Mouse (Mus musculus): Measurements from ENCODE around the gene Ccm2l. TPM values are rescaled to one million over a fixed set of nuclear protein-coding genes. Genes with fewer than 3 reads are reported as not detected.
A peak's percentile ranks its signal among the peaks of the same experiment; 100 is the strongest.

Ccm2l gene
- total and polyA plus RNA-seq, 2 experiments from 2014 or later = 1.1 to 7.4 TPM

- H3K4me2 ChIP-seq (ENCODE audit: low read depth) = no peak overlapping the region
- no peak overlapping the region for H3K27ac ChIP-seq (ENCODE audit: low read depth, low read length)
- no peak for ATAC-seq
- no peak overlapping the region for H3K4me3 ChIP-seq (ENCODE audit: low read depth, low read length)
- no peaks in the 10 kb centered on the region for H3K9me3 ChIP-seq (ENCODE audit: low read length)
- DNase-seq = peak; percentile 91
- TF ChIP-seq CTCF (IDR thresholded peaks at IDR 0.05; ENCODE audit: low read depth) = peak; percentile 95
- WGBS = 37% methylated on average over 32 of the region's 32 CpGs
- no peaks in the 10 kb centered on the region for H3K4me1 ChIP-seq (ENCODE audit: insufficient read depth)
- 0 out of 2 replicates have a peak, but pooled peaks cover 4% of the 10 kb centered on the region for H3K27me3 ChIP-seq (ENCODE audit: insufficient read depth, low read length)
- no peaks in the 10 kb centered on the region for H3K36me3 ChIP-seq (ENCODE audit: insufficient read depth)
- no peak overlapping the region for H3K9ac ChIP-seq
Measured at GRCm38 (mm10) chr2:153080841-153081523, 15.2 kb downstream of the Ccm2l start.

GRCm38 (mm10) chr2:153081866-153082265 is 16.1 kb downstream of the Ccm2l start:
- H3K36me3 ChIP-seq (ENCODE audit: insufficient read depth) = no peaks in the 10 kb centered on the region
- no peak overlapping the region for H3K4me3 ChIP-seq (ENCODE audit: low read depth, low read length)
- H3K27me3 ChIP-seq (ENCODE audit: insufficient read depth, low read length) = 0 out of 2 replicates have a peak, but pooled peaks cover 4% of the 10 kb centered on the region
- no peak for TF ChIP-seq CTCF (IDR thresholded peaks at IDR 0.05; ENCODE audit: low read depth)
- H3K9ac ChIP-seq = no peak overlapping the region
- ATAC-seq (no peak), DNase-seq (no peak)
- H3K4me1 ChIP-seq (ENCODE audit: insufficient read depth) = no peaks in the 10 kb centered on the region
- WGBS = 83% methylated on average over 6 of the region's 6 CpGs
- H3K27ac ChIP-seq (ENCODE audit: low read depth, low read length) = no peak overlapping the region
- no peaks in the 10 kb centered on the region for H3K9me3 ChIP-seq (ENCODE audit: low read length)
- H3K4me2 ChIP-seq (ENCODE audit: low read depth) = no peak overlapping the region

GRCm38 (mm10) chr2:153083275-153083674 is 17.5 kb downstream of the Ccm2l start:
- no peaks in the 10 kb centered on the region for H3K4me1 ChIP-seq (ENCODE audit: insufficient read depth)
- no peak overlapping the region for H3K4me3 ChIP-seq (ENCODE audit: low read depth, low read length)
- DNase-seq = no peak
- no peak for ATAC-seq
- no peak overlapping the region for H3K9ac ChIP-seq
- TF ChIP-seq CTCF (IDR thresholded peaks at IDR 0.05; ENCODE audit: low read depth) = no peak
- H3K27ac ChIP-seq (ENCODE audit: low read depth, low read length) = no peak overlapping the region
- H3K9me3 ChIP-seq (ENCODE audit: low read length) = no peaks in the 10 kb centered on the region
- 0 out of 2 replicates have a peak, but pooled peaks cover 4% of the 10 kb centered on the region for H3K27me3 ChIP-seq (ENCODE audit: insufficient read depth, low read length)
- 78% methylated on average over 8 of the region's 8 CpGs for WGBS
- H3K36me3 ChIP-seq (ENCODE audit: insufficient read depth) = no peaks in the 10 kb centered on the region
- no peak overlapping the region for H3K4me2 ChIP-seq (ENCODE audit: low read depth)

GRCm38 (mm10) chr2:153083824-153084223 is 18.1 kb downstream of the Ccm2l start:
- Histone ChIP-seq H3K4me2 (ENCODE audit: low read depth) (no peak overlapping the region), H3K9me3 (ENCODE audit: low read length) (no peaks in the 10 kb centered on the region), H3K27ac (ENCODE audit: low read depth, low read length) (no peak overlapping the region), H3K27me3 (ENCODE audit: insufficient read depth, low read length) (0 out of 2 replicates have a peak, but pooled peaks cover 4% of the 10 kb centered on the region), H3K4me1 (ENCODE audit: insufficient read depth) (no peaks in the 10 kb centered on the region), H3K4me3 (ENCODE audit: low read depth, low read length) (no peak overlapping the region), H3K9ac (no peak overlapping the region), H3K36me3 (ENCODE audit: insufficient read depth) (no peaks in the 10 kb centered on the region)
- ATAC-seq = no peak
- no peak for TF ChIP-seq CTCF (IDR thresholded peaks at IDR 0.05; ENCODE audit: low read depth)
- WGBS = 88% methylated on average over 4 of the region's 4 CpGs
- DNase-seq = no peak

- Histone ChIP-seq H3K27ac (ENCODE audit: low read depth, low read length) (no peak overlapping the region), H3K9me3 (ENCODE audit: low read length) (no peaks in the 10 kb centered on the region), H3K4me3 (ENCODE audit: low read depth, low read length) (no peak overlapping the region), H3K36me3 (ENCODE audit: insufficient read depth) (no peaks in the 10 kb centered on the region), H3K4me2 (ENCODE audit: low read depth) (no peak overlapping the region), H3K9ac (no peak overlapping the region), H3K27me3 (ENCODE audit: insufficient read depth, low read length) (0 out of 2 replicates have a peak, but pooled peaks cover 4% of the 10 kb centered on the region), H3K4me1 (ENCODE audit: insufficient read depth) (no peaks in the 10 kb centered on the region)
- DNase-seq = no peak
- WGBS = 69% methylated on average over 7 of the region's 7 CpGs
- TF ChIP-seq CTCF (IDR thresholded peaks at IDR 0.05; ENCODE audit: low read depth) = no peak
- no peak for ATAC-seq
Measured at GRCm38 (mm10) chr2:153084261-153084976, 18.7 kb downstream of the Ccm2l start.

GRCm38 (mm10) chr2:153085556-153085955 is 19.8 kb downstream of the Ccm2l start:
- DNase-seq (no peak), ATAC-seq (no peak)
- 88% methylated on average over 6 of the region's 6 CpGs for WGBS

GRCm38 (mm10) chr2:153086166-153086565 is 20.4 kb downstream of the Ccm2l start:
- no peak for TF ChIP-seq CTCF (IDR thresholded peaks at IDR 0.05; ENCODE audit: low read depth)
- no peak overlapping the region for H3K4me3 ChIP-seq (ENCODE audit: low read depth, low read length)
- H3K9ac ChIP-seq = no peak overlapping the region
- H3K27ac ChIP-seq (ENCODE audit: low read depth, low read length) = no peak overlapping the region
- DNase-seq (no peak), ATAC-seq (no peak)
- H3K27me3 ChIP-seq (ENCODE audit: insufficient read depth, low read length) = no peaks in the 10 kb centered on the region
- WGBS = 81% methylated on average over 4 of the region's 4 CpGs
- no peak overlapping the region for H3K4me2 ChIP-seq (ENCODE audit: low read depth)
- H3K4me1 ChIP-seq (ENCODE audit: insufficient read depth) = no peaks in the 10 kb centered on the region
- H3K9me3 ChIP-seq (ENCODE audit: low read length) = no peaks in the 10 kb centered on the region
- no peaks in the 10 kb centered on the region for H3K36me3 ChIP-seq (ENCODE audit: insufficient read depth)

More at GRCm38 (mm10) chr2:153085556-153085955, 19.8 kb downstream of the Ccm2l start:
- H3K36me3 ChIP-seq (ENCODE audit: insufficient read depth) = no peaks in the 10 kb centered on the region
- no peaks in the 10 kb centered on the region for H3K4me1 ChIP-seq (ENCODE audit: insufficient read depth)
- no peak for TF ChIP-seq CTCF (IDR thresholded peaks at IDR 0.05; ENCODE audit: low read depth)
- 0 out of 2 replicates have a peak, but pooled peaks cover 4% of the 10 kb centered on the region for H3K27me3 ChIP-seq (ENCODE audit: insufficient read depth, low read length)
- H3K27ac ChIP-seq (ENCODE audit: low read depth, low read length) = no peak overlapping the region
- no peak overlapping the region for H3K4me2 ChIP-seq (ENCODE audit: low read depth)
- no peaks in the 10 kb centered on the region for H3K9me3 ChIP-seq (ENCODE audit: low read length)
- H3K9ac ChIP-seq = no peak overlapping the region
- H3K4me3 ChIP-seq (ENCODE audit: low read depth, low read length) = no peak overlapping the region
